Mouse (Mus musculus): ENCODE results near the gene Zfp384. TPM values are rescaled to one million over a fixed set of nuclear protein-coding genes. Genes with fewer than 3 reads are reported as not detected.

Zfp384 gene
- polyA plus RNA-seq, 1 experiment: 52.2 TPM

DNA sequence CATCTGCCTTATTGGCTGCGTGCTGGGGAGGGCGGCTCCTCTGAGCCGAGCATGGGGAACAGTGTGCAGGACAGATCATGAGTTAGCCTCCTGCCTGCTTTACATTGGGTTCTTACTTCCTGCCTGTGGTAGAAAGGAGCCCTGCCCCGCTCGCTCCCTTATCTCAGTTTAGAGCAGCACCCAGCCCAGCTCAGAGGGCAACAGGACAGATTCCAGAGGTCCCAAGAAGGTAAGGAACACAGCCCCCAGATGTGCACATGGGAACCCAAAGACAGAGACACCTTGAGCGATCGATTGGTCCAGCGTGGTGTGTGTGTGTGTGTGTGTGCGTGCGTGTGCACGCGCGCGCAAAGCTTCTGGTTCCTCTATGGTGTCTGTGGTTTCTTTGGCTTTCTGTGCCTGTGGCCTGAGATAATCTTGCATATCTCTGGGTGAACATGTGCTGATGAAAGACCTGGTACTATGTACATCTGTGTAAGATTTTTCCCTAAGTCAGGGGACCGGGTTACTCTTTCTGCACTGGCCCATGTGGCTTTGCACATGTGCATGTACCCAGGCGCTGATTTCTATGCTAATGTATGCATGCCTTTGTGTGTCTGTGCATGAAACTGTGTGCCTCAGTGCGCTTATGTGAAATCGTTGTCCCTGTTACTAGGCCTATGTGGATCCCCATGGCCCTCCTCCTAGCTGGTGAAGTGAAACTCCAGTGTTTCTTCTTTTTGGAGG lies 62.4 kb downstream of the Zfp384 start:
- TF ChIP-seq POLR2A (IDR thresholded peaks at IDR 0.05; ENCODE audit: low read depth, low read length) (peak; percentile 18; the same call in 1 of the 2 replicates), CTCF (IDR thresholded peaks at IDR 0.05; ENCODE audit: extremely low read depth, insufficient read depth, insufficient read length, insufficient replicate concordance) (no peak)
- H3K27ac ChIP-seq (ENCODE audit: insufficient read depth, low read length): peak overlapping the region; percentile 84
- WGBS: 10% methylated on average over 18 of the region's 18 CpGs
- 0 out of 2 replicates have a peak, but pooled peaks cover 1% of the 10 kb centered on the region for H3K36me3 ChIP-seq (ENCODE audit: control insufficient read depth, insufficient read depth, low read length)
- DNase-seq (ENCODE audit: low read depth in 1 of 2, low spot score in 2 of 2): peak; percentile 58 to 73
- H3K4me3 ChIP-seq (ENCODE audit: extremely low read depth, insufficient read depth, insufficient read length): peak overlapping the region; percentile 63
- H3K27me3 ChIP-seq (ENCODE audit: control insufficient read depth, insufficient read depth, low read length): no peaks in the 10 kb centered on the region
- H3K4me1 ChIP-seq (ENCODE audit: control insufficient read depth, insufficient read depth, insufficient read length): peaks cover 18% of the 10 kb centered on the region; the same call in 1 of the 2 replicates

DNA sequence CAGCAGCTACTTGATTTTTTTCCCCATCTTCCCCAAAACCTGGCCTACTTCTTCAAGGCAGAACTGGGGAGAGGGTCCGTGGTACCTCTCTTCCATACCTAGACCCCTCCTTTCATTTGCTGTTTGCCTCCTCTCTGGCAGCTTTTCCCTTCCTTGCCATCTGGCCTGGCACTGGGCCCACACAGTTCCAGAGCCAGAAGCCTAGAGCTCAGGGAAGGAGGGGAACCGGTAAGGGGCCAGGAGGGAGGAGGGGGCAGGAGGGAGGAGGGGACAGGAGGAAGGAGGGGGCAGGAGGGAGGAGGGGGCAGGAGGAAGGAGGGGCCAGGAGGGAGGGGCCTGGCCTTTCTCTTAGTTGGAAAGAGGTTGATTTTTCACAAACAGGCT lies 62.9 kb downstream of the Zfp384 start:
- TF ChIP-seq CTCF (IDR thresholded peaks at IDR 0.05; ENCODE audit: extremely low read depth, insufficient read depth, insufficient read length, insufficient replicate concordance) (no peak), POLR2A (IDR thresholded peaks at IDR 0.05; ENCODE audit: low read depth, low read length) (no peak)
- 0% methylated on average over 2 of the region's 2 CpGs for WGBS
- H3K36me3 ChIP-seq (ENCODE audit: control insufficient read depth, insufficient read depth, low read length): 0 out of 2 replicates have a peak, but pooled peaks cover 1% of the 10 kb centered on the region
- peaks cover 18% of the 10 kb centered on the region; the same call in 1 of the 2 replicates for H3K4me1 ChIP-seq (ENCODE audit: control insufficient read depth, insufficient read depth, insufficient read length)
- peak overlapping the region; percentile 84 for H3K27ac ChIP-seq (ENCODE audit: insufficient read depth, low read length)
- peak in 1 of 2 experiments; percentile 29 for DNase-seq (ENCODE audit: low read depth in 1 of 2, low spot score in 2 of 2)
- H3K27me3 ChIP-seq (ENCODE audit: control insufficient read depth, insufficient read depth, low read length): no peaks in the 10 kb centered on the region
- H3K4me3 ChIP-seq (ENCODE audit: extremely low read depth, insufficient read depth, insufficient read length): peak overlapping the region; percentile 63

DNA sequence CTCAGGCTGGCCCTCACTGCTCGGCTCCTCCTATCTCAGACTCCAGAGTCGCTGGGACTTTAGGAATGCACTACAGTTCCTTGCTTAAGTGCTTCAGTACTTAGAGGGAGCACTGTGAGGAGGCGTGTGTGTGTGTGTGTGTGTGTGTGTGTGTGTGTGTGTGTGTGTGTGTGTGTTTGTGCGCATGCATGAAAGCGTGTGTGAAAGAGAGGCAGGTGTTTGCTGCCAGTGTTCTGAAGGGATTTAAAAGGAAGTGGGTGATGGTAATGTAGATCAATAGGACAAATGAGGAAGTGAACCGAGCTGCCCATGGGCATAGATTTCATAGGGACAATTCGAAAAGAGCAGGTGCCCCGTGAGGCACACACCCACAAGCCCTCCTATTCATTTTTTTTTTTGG lies 64.9 kb downstream of the Zfp384 start:
- peak overlapping the region; percentile 30 for H3K27ac ChIP-seq (ENCODE audit: insufficient read depth, low read length)

DNA sequence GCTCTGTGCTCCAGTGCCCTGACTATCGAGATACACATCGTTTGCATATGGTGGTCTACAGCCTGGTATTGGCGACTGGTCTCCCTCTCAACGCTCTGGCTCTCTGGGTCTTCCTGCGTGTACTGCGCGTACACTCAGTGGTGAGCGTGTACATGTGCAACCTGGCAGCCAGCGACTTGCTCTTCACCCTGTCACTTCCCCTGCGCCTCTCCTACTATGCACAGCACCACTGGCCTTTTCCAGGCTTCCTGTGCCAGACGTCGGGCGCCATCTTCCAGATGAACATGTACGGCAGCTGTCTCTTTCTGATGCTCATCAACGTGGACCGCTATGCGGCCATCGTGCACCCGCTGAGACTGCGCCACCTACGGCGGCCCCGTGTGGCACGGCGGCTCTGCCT lies 72.4 kb downstream of the Zfp384 start:
- Histone ChIP-seq H3K27ac (ENCODE audit: insufficient read depth, low read length) (no peak overlapping the region), H3K36me3 (ENCODE audit: control insufficient read depth, insufficient read depth, low read length) (peaks cover 17% of the 10 kb centered on the region), H3K4me1 (ENCODE audit: control insufficient read depth, insufficient read depth, insufficient read length) (no peaks in the 10 kb centered on the region), H3K27me3 (ENCODE audit: control insufficient read depth, insufficient read depth, low read length) (no peaks in the 10 kb centered on the region), H3K4me3 (ENCODE audit: extremely low read depth, insufficient read depth, insufficient read length) (no peak overlapping the region)
- 86% methylated on average over 25 of the region's 25 CpGs for WGBS
- no peak for TF ChIP-seq POLR2A (IDR thresholded peaks at IDR 0.05; ENCODE audit: low read depth, low read length)
- TF ChIP-seq CTCF (IDR thresholded peaks at IDR 0.05; ENCODE audit: extremely low read depth, insufficient read depth, insufficient read length, insufficient replicate concordance): no peak
- no peak for DNase-seq (ENCODE audit: low read depth in 1 of 2, low spot score in 2 of 2)

More for the DNA sequence above, 64.9 kb downstream of the Zfp384 start:
- Histone ChIP-seq H3K4me3 (ENCODE audit: extremely low read depth, insufficient read depth, insufficient read length) (0 out of 2 replicates have a peak overlapping the region, but pooled peaks have one; percentile 7), H3K4me1 (ENCODE audit: control insufficient read depth, insufficient read depth, insufficient read length) (peaks cover 18% of the 10 kb centered on the region; the same call in 1 of the 2 replicates), H3K36me3 (ENCODE audit: control insufficient read depth, insufficient read depth, low read length) (peaks cover 2% of the 10 kb centered on the region; the same call in 1 of the 2 replicates), H3K27me3 (ENCODE audit: control insufficient read depth, insufficient read depth, low read length) (no peaks in the 10 kb centered on the region)
- WGBS: 14% methylated on average over 8 of the region's 8 CpGs
- peak in 1 of 2 experiments; percentile 7 for DNase-seq (ENCODE audit: low read depth in 1 of 2, low spot score in 2 of 2)
- no peak for TF ChIP-seq POLR2A (IDR thresholded peaks at IDR 0.05; ENCODE audit: low read depth, low read length)
- TF ChIP-seq CTCF (IDR thresholded peaks at IDR 0.05; ENCODE audit: extremely low read depth, insufficient read depth, insufficient read length, insufficient replicate concordance): no peak

DNA sequence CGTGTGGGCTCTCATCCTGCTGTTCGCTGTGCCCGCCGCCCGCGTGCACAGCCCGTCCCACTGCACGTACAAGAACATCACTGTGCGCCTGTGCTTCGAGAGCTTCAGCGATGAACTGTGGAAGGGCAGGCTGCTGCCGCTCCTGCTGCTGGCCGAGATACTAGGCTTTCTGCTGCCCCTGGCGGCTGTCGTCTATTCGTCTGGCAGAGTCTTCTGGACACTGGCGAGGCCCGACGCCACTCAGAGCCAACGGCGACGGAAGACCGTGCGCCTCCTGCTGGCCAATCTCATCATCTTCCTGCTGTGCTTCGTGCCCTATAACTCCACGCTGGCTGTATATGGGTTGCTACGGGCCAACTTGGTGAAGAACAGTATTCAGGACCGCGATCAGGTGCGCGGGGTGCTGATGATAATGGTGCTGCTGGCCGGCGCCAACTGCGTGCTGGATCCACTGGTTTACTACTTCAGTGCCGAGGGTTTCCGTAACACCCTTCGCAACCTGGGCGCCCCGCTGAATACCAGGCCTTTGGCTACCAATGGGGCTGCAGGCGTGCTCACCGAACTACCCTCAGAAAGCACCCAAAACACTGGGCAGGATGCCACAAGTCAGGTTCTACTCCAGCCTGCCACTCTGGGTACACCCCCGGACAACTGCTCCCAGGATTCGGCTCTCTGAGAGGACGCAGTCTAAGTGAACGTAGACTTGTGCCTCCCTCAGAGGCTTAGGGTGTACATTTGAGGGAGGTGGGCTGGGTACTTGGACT lies 73.0 kb downstream of the Zfp384 start:
- WGBS: 85% methylated on average over 45 of the region's 45 CpGs
- no peaks in the 10 kb centered on the region for H3K27me3 ChIP-seq (ENCODE audit: control insufficient read depth, insufficient read depth, low read length)
- H3K4me1 ChIP-seq (ENCODE audit: control insufficient read depth, insufficient read depth, insufficient read length): no peaks in the 10 kb centered on the region
- no peak overlapping the region for H3K4me3 ChIP-seq (ENCODE audit: extremely low read depth, insufficient read depth, insufficient read length)
- TF ChIP-seq POLR2A (IDR thresholded peaks at IDR 0.05; ENCODE audit: low read depth, low read length) (no peak), CTCF (IDR thresholded peaks at IDR 0.05; ENCODE audit: extremely low read depth, insufficient read depth, insufficient read length, insufficient replicate concordance) (peak; percentile 14; the same call in 1 of the 2 replicates)
- H3K27ac ChIP-seq (ENCODE audit: insufficient read depth, low read length): no peak overlapping the region
- peaks cover 17% of the 10 kb centered on the region for H3K36me3 ChIP-seq (ENCODE audit: control insufficient read depth, insufficient read depth, low read length)
- peak in 1 of 2 experiments; percentile 14 for DNase-seq (ENCODE audit: low read depth in 1 of 2, low spot score in 2 of 2)

DNA sequence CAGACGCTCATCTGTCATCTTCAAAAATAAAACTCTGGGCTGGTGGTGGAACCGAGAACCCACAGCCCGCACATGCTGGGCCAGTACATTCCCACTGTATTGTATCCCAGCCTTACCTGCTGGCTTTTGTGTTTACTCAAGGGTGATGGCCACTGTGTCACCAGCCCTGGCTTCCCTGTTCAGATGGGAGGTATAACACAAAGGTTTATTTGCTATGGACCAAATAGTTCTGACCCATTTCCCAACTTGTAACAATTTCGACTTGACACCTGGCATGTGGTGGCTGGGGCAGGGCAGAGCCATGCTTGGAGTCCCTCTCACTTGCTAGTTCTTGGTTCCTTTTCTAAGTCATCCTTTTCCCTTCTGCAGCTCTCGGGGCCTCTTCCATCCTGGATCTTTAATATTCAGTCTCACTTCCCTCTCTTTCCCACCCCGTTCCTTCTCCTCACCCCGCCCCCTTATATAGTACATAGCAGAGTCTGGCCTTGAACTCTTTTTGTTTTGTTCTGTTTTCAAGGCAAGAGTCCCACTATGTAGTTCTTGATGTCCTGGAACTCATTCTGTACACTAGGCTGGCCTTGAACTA lies 73.9 kb downstream of the Zfp384 start:
- Histone ChIP-seq H3K27me3 (ENCODE audit: control insufficient read depth, insufficient read depth, low read length) (no peaks in the 10 kb centered on the region), H3K4me3 (ENCODE audit: extremely low read depth, insufficient read depth, insufficient read length) (no peak overlapping the region), H3K36me3 (ENCODE audit: control insufficient read depth, insufficient read depth, low read length) (peaks cover 17% of the 10 kb centered on the region), H3K4me1 (ENCODE audit: control insufficient read depth, insufficient read depth, insufficient read length) (no peaks in the 10 kb centered on the region), H3K27ac (ENCODE audit: insufficient read depth, low read length) (no peak overlapping the region)
- DNase-seq (ENCODE audit: low read depth in 1 of 2, low spot score in 2 of 2): no peak
- 84% methylated on average over 7 of the region's 7 CpGs for WGBS
- no peak for TF ChIP-seq CTCF (IDR thresholded peaks at IDR 0.05; ENCODE audit: extremely low read depth, insufficient read depth, insufficient read length, insufficient replicate concordance)
- no peak for TF ChIP-seq POLR2A (IDR thresholded peaks at IDR 0.05; ENCODE audit: low read depth, low read length)

Measured in spleen, adult 2 months (tissue).